Mouse (Mus musculus) liver, embryonic 14.5 days (tissue): ENCODE results near the gene Gpat3. TPM values are rescaled to one million over a fixed set of nuclear protein-coding genes. Genes with fewer than 3 reads are reported as not detected.

Experiments used
- ATAC-seq: fragments of 200-750 bp; cut with Nextera tagmentation; 2 replicates; pipeline ENCODE4 v1.8.0; 2017; ENCODE audit warnings: moderate number of reproducible peaks, mild to moderate bottlenecking, moderate library complexity; ENCODE audit not compliant: insufficient read depth
- DNase-seq, 3 experiments: peaks; one replicate each; pipeline ENCODE4 v3.0.0-alpha.2; 2012 to 2013; ENCODE audit warnings: low read depth in 3 of 3, low spot score in 3 of 3
- H3K27ac ChIP-seq: fragments of 300-500 bp; sonication (generic); 2 replicates; pipeline ENCODE4 v1.5.1; 2014; ENCODE audit warnings: moderate library complexity, mild to moderate bottlenecking, control low read depth, inconsistent platforms
- H3K27me3 ChIP-seq: fragments of 300-500 bp; sonication (generic); 2 replicates; pipeline ENCODE4 v1.6.1; 2014; ENCODE audit warnings: mild to moderate bottlenecking, low read length, moderate library complexity; ENCODE audit not compliant: control insufficient read depth, insufficient read depth
- H3K36me3 ChIP-seq: fragments of 300-500 bp; sonication (generic); replicated peaks from 2 replicates; pipeline ENCODE4 v1.6.1; 2014; ENCODE audit warnings: low read depth; ENCODE audit not compliant: control insufficient read depth, insufficient read depth
- H3K4me1 ChIP-seq, 2 experiments: fragments of 200-500 bp in 1 of 2; fragments of 300-500 bp in 1 of 2; sonication (generic) in 1 of 2; replicated peaks; 2 replicates each; pipeline ENCODE4 v1.6.1; 2012 to 2014; ENCODE audit warnings: antibody characterized with exemption in 1 of 2, inconsistent platforms in 1 of 2, low read length in 1 of 2; ENCODE audit not compliant: control insufficient read depth in 2 of 2, insufficient read depth in 2 of 2
- H3K4me2 ChIP-seq: fragments of 300-500 bp; sonication (generic); 2 replicates; pipeline ENCODE4 v1.6.1; 2014; ENCODE audit warnings: low read depth, mild to moderate bottlenecking, control low read depth, moderate library complexity
- H3K4me3 ChIP-seq, 2 experiments: fragments of 200-500 bp in 1 of 2; fragments of 300-500 bp in 1 of 2; sonication (generic) in 1 of 2; 2 replicates each; pipeline ENCODE4 v1.5.1; 2012 to 2014; ENCODE audit warnings: low read depth in 2 of 2, low read length in 2 of 2, mild to moderate bottlenecking in 2 of 2, control low read depth in 1 of 2, inconsistent platforms in 1 of 2, moderate library complexity in 1 of 2; ENCODE audit not compliant: insufficient read depth in 1 of 2
- H3K9ac ChIP-seq: fragments of 300-500 bp; sonication (generic); replicated peaks from 2 replicates; pipeline ENCODE4 v1.6.1; 2014; ENCODE audit warnings: mild to moderate bottlenecking, control low read depth, moderate library complexity
- H3K9me3 ChIP-seq: fragments of 300-500 bp; sonication (generic); 2 replicates; pipeline ENCODE4 v1.6.1; 2016; ENCODE audit warnings: low read length, mixed read lengths; ENCODE audit not compliant: control insufficient read depth
- CTCF ChIP-seq: IDR thresholded peaks from 2 replicates; pipeline ENCODE4 v1.5.1; 2016; ENCODE audit warnings: antibody characterized with exemption, low read depth, control low read depth
- EP300 ChIP-seq: IDR thresholded peaks from 2 replicates; pipeline ENCODE4 v1.6.1; 2016; ENCODE audit warnings: antibody characterized with exemption, low read depth
- WGBS: fragments of 180-500 bp; shearing (Covaris S2); extraction: QIAGEN DNeasy Blood & Tissue Kit; methylation state at CpG from one replicate; pipeline ENCODE4 v1.1.7; 2014; ENCODE audit not compliant: insufficient replicate concordance; 5-methylcytosine and 5-hydroxymethylcytosine counted together
- polyA plus RNA-seq, 2 experiments: library from polyadenylated mRNA; depleted of rRNA in 1 of 2; stranded (reverse) in 1 of 2; unstranded in 1 of 2; fragments of >200 nt; fragmentation: Nextera tagmentation in 1 of 2; extraction: Ambion mirVana in 1 of 2; gene quantifications; 2 replicates each; pipeline versions ENCODE4 v1.2.1 to v1.2.3; 2012 to 2014

The Gpat3 gene
- polyA plus RNA-seq, 2 experiments, result 0.77 to 0.94 TPM

- ATAC-seq, result no peak
- H3K9ac ChIP-seq, result no peak overlapping the region
- TF ChIP-seq CTCF, result no peak
- TF ChIP-seq EP300, result no peak
Observed at GRCm38 (mm10) chr5:100864438-100864837, 18.9 kb downstream of the Gpat3 start.

GRCm38 (mm10) chr5:100866183-100866582, 20.7 kb downstream of the Gpat3 start:
- Histone ChIP-seq H3K27me3 (no peaks in the 10 kb centered on the region), H3K27ac (no peak overlapping the region), H3K4me3 (no peak overlapping the region), H3K9ac (no peak overlapping the region), H3K36me3 (no peaks in the 10 kb centered on the region), H3K4me2 (no peak overlapping the region), H3K9me3 (no peaks in the 10 kb centered on the region), H3K4me1 (peaks cover 0 to 2% of the 10 kb centered on the region in 2 experiments; a peak in 1 of 4 replicates)
- WGBS, result 56% methylated on average over 2 of the region's 2 CpGs
- ATAC-seq (no peak), DNase-seq (no peak)
- no peak for TF ChIP-seq EP300
- no peak for TF ChIP-seq CTCF

More at GRCm38 (mm10) chr5:100864438-100864837, 18.9 kb downstream of the Gpat3 start:
- no peaks in the 10 kb centered on the region for H3K9me3 ChIP-seq
- H3K4me1 ChIP-seq, result peaks cover 0 to 5% of the 10 kb centered on the region in 2 experiments; a peak in 2 of 4 replicates
- H3K27ac ChIP-seq, result no peak overlapping the region
- H3K4me3 ChIP-seq, result no peak overlapping the region
- H3K36me3 ChIP-seq, result no peaks in the 10 kb centered on the region
- no peak overlapping the region for H3K4me2 ChIP-seq
- WGBS, result 70% methylated on average over 6 of the region's 6 CpGs
- no peak for DNase-seq
- H3K27me3 ChIP-seq, result no peaks in the 10 kb centered on the region

GRCm38 (mm10) chr5:100869197-100869895, 23.8 kb downstream of the Gpat3 start:
- WGBS, result 40% methylated on average over 4 of the region's 4 CpGs
- TF ChIP-seq CTCF (no peak), EP300 (no peak)
- H3K9me3 ChIP-seq, result no peaks in the 10 kb centered on the region
- no peak overlapping the region for H3K4me2 ChIP-seq
- no peaks in the 10 kb centered on the region for H3K4me1 ChIP-seq
- H3K36me3 ChIP-seq, result no peaks in the 10 kb centered on the region
- DNase-seq (no peak), ATAC-seq (no peak)
- no peak overlapping the region for H3K27ac ChIP-seq
- no peak overlapping the region for H3K9ac ChIP-seq
- no peaks in the 10 kb centered on the region for H3K27me3 ChIP-seq
- no peak overlapping the region for H3K4me3 ChIP-seq

GRCm38 (mm10) chr5:100871987-100872386, 26.5 kb downstream of the Gpat3 start:
- peak; percentile 54 for TF ChIP-seq CTCF
- TF ChIP-seq EP300, result no peak
- Histone ChIP-seq H3K4me2 (no peak overlapping the region), H3K4me1 (no peaks in the 10 kb centered on the region), H3K36me3 (no peaks in the 10 kb centered on the region), H3K27me3 (no peaks in the 10 kb centered on the region), H3K4me3 (no peak overlapping the region), H3K9ac (no peak overlapping the region), H3K27ac (no peak overlapping the region), H3K9me3 (no peaks in the 10 kb centered on the region)
- ATAC-seq (0 out of 2 replicates have a peak, but pooled peaks have one; percentile 23), DNase-seq (peak in 1 of 3 experiments; percentile 41)
- WGBS, result 12% methylated on average over 8 of the region's 8 CpGs

- no peaks in the 10 kb centered on the region for H3K4me1 ChIP-seq
- no peaks in the 10 kb centered on the region for H3K9me3 ChIP-seq
- ATAC-seq (no peak), DNase-seq (no peak)
- H3K36me3 ChIP-seq, result no peaks in the 10 kb centered on the region
- H3K9ac ChIP-seq, result no peak overlapping the region
- H3K27ac ChIP-seq, result no peak overlapping the region
- no peak overlapping the region for H3K4me2 ChIP-seq
- TF ChIP-seq EP300 (no peak), CTCF (no peak)
- no peak overlapping the region for H3K4me3 ChIP-seq
- 69% methylated on average over 7 of the region's 7 CpGs for WGBS
- H3K27me3 ChIP-seq, result no peaks in the 10 kb centered on the region
Observed at GRCm38 (mm10) chr5:100874721-100875120, 29.2 kb downstream of the Gpat3 start.
